Mouse (Mus musculus): ENCODE data around the gene Plpp4. TPM values are rescaled to one million over a fixed set of nuclear protein-coding genes. Genes with fewer than 3 reads are reported as not detected.

The Plpp4 gene
- total RNA-seq, 1 experiment: not detected

GRCm38 (mm10) chr7:129392835-129393489, 136.1 kb downstream of the Plpp4 start:
- no peaks in the 10 kb centered on the region for H3K9me3 ChIP-seq (ENCODE audit: control insufficient read depth, insufficient read depth, low read depth, low read length)
- H3K4me1 ChIP-seq (ENCODE audit: control insufficient read depth in 2 of 2, insufficient read depth in 2 of 2, low read length in 2 of 2, poor library complexity in 1 of 2): no peaks in the 10 kb centered on the region
- no peak overlapping the region for H3K27ac ChIP-seq (ENCODE audit: insufficient read depth, low read depth, low read length, poor library complexity, severe bottlenecking)
- H3K4me3 ChIP-seq (ENCODE audit: insufficient read depth in 1 of 2, low read depth in 1 of 2, low read length in 2 of 2, poor library complexity in 1 of 2, severe bottlenecking in 1 of 2): no peak overlapping the region
- in situ Hi-C loops (cut with MboI; ENCODE audit: low sequenced_read_pairs in 2 of 2, unreplicated experiment in 2 of 2): no loop called here
- H3K9ac ChIP-seq (ENCODE audit: insufficient read depth, low read depth, low read length, poor library complexity, severe bottlenecking): no peak overlapping the region
- TF ChIP-seq ZC3H11A (IDR thresholded peaks at IDR 0.05; ENCODE audit: borderline replicate concordance, low read depth, low read length) (no peak), HCFC1 (IDR thresholded peaks at IDR 0.05; ENCODE audit: borderline replicate concordance, insufficient read depth, low read length) (no peak), ZNF384 (IDR thresholded peaks at IDR 0.05; ENCODE audit: low read depth, low read length) (no peak), MAFK (IDR thresholded peaks at IDR 0.05; ENCODE audit: insufficient read depth, low read depth, low read length) (no peak), CHD2 (IDR thresholded peaks at IDR 0.05; ENCODE audit: low read depth, low read length) (no peak)
- no peak for DNase-seq (ENCODE audit: low read depth, low spot score)
- H3K36me3 ChIP-seq (ENCODE audit: control insufficient read depth, insufficient read depth, low read length, poor library complexity, severe bottlenecking): no peaks in the 10 kb centered on the region

- in situ Hi-C loops (cut with MboI; ENCODE audit: low sequenced_read_pairs in 2 of 2, unreplicated experiment in 2 of 2): no loop called here
- no peak for TF ChIP-seq CHD2 (IDR thresholded peaks at IDR 0.05; ENCODE audit: low read depth, low read length)
- no peak for TF ChIP-seq MAFK (IDR thresholded peaks at IDR 0.05; ENCODE audit: insufficient read depth, low read depth, low read length)
- TF ChIP-seq HCFC1 (IDR thresholded peaks at IDR 0.05; ENCODE audit: borderline replicate concordance, insufficient read depth, low read length): no peak
- TF ChIP-seq ZC3H11A (IDR thresholded peaks at IDR 0.05; ENCODE audit: borderline replicate concordance, low read depth, low read length): no peak
- no peak for TF ChIP-seq ZNF384 (IDR thresholded peaks at IDR 0.05; ENCODE audit: low read depth, low read length)
- DNase-seq (ENCODE audit: low read depth, low spot score): no peak
- Histone ChIP-seq H3K36me3 (ENCODE audit: control insufficient read depth, insufficient read depth, low read length, poor library complexity, severe bottlenecking) (no peaks in the 10 kb centered on the region), H3K4me3 (ENCODE audit: insufficient read depth in 1 of 2, low read depth in 1 of 2, low read length in 2 of 2, poor library complexity in 1 of 2, severe bottlenecking in 1 of 2) (no peak overlapping the region), H3K27ac (ENCODE audit: insufficient read depth, low read depth, low read length, poor library complexity, severe bottlenecking) (no peak overlapping the region), H3K4me1 (ENCODE audit: control insufficient read depth in 2 of 2, insufficient read depth in 2 of 2, low read length in 2 of 2, poor library complexity in 1 of 2) (0 out of 4 replicates have a peak, but pooled peaks cover 0 to 4% of the 10 kb centered on the region in 2 experiments), H3K9ac (ENCODE audit: insufficient read depth, low read depth, low read length, poor library complexity, severe bottlenecking) (no peak overlapping the region), H3K9me3 (ENCODE audit: control insufficient read depth, insufficient read depth, low read depth, low read length) (no peaks in the 10 kb centered on the region)
These were observed 139.7 kb downstream of the Plpp4 start for GRCm38 (mm10) chr7:129396561-129396960.

- TF ChIP-seq CHD2 (IDR thresholded peaks at IDR 0.05; ENCODE audit: low read depth, low read length) (no peak), ZNF384 (IDR thresholded peaks at IDR 0.05; ENCODE audit: low read depth, low read length) (no peak), MAFK (IDR thresholded peaks at IDR 0.05; ENCODE audit: insufficient read depth, low read depth, low read length) (no peak), ZC3H11A (IDR thresholded peaks at IDR 0.05; ENCODE audit: borderline replicate concordance, low read depth, low read length) (no peak), HCFC1 (IDR thresholded peaks at IDR 0.05; ENCODE audit: borderline replicate concordance, insufficient read depth, low read length) (no peak)
These were observed 142.2 kb downstream of the Plpp4 start for GRCm38 (mm10) chr7:129399071-129399470.

GRCm38 (mm10) chr7:129402695-129403364, 146.0 kb downstream of the Plpp4 start:
- H3K36me3 ChIP-seq (ENCODE audit: control insufficient read depth, insufficient read depth, low read length, poor library complexity, severe bottlenecking): no peaks in the 10 kb centered on the region
- in situ Hi-C loops (cut with MboI; ENCODE audit: low sequenced_read_pairs in 2 of 2, unreplicated experiment in 2 of 2): no loop called here
- H3K4me3 ChIP-seq (ENCODE audit: insufficient read depth in 1 of 2, low read depth in 1 of 2, low read length in 2 of 2, poor library complexity in 1 of 2, severe bottlenecking in 1 of 2): no peak overlapping the region
- H3K4me1 ChIP-seq (ENCODE audit: control insufficient read depth in 2 of 2, insufficient read depth in 2 of 2, low read length in 2 of 2, poor library complexity in 1 of 2): peaks cover 0 to 6% of the 10 kb centered on the region in 2 experiments; a peak in 1 of 4 replicates
- H3K9ac ChIP-seq (ENCODE audit: insufficient read depth, low read depth, low read length, poor library complexity, severe bottlenecking): no peak overlapping the region
- DNase-seq (ENCODE audit: low read depth, low spot score): no peak
- H3K27ac ChIP-seq (ENCODE audit: insufficient read depth, low read depth, low read length, poor library complexity, severe bottlenecking): no peak overlapping the region
- no peak for TF ChIP-seq HCFC1 (IDR thresholded peaks at IDR 0.05; ENCODE audit: borderline replicate concordance, insufficient read depth, low read length)
- no peak for TF ChIP-seq ZNF384 (IDR thresholded peaks at IDR 0.05; ENCODE audit: low read depth, low read length)
- no peak for TF ChIP-seq ZC3H11A (IDR thresholded peaks at IDR 0.05; ENCODE audit: borderline replicate concordance, low read depth, low read length)
- no peak for TF ChIP-seq MAFK (IDR thresholded peaks at IDR 0.05; ENCODE audit: insufficient read depth, low read depth, low read length)
- TF ChIP-seq CHD2 (IDR thresholded peaks at IDR 0.05; ENCODE audit: low read depth, low read length): no peak
- no peaks in the 10 kb centered on the region for H3K9me3 ChIP-seq (ENCODE audit: control insufficient read depth, insufficient read depth, low read depth, low read length)

More at GRCm38 (mm10) chr7:129399071-129399470, 142.2 kb downstream of the Plpp4 start:
- DNase-seq (ENCODE audit: low read depth, low spot score): no peak
- Histone ChIP-seq H3K36me3 (ENCODE audit: control insufficient read depth, insufficient read depth, low read length, poor library complexity, severe bottlenecking) (no peaks in the 10 kb centered on the region), H3K27ac (ENCODE audit: insufficient read depth, low read depth, low read length, poor library complexity, severe bottlenecking) (no peak overlapping the region), H3K4me3 (ENCODE audit: insufficient read depth in 1 of 2, low read depth in 1 of 2, low read length in 2 of 2, poor library complexity in 1 of 2, severe bottlenecking in 1 of 2) (peak overlapping the region in 1 of 2 experiments; percentile 30; a peak in 1 of 4 replicates), H3K4me1 (ENCODE audit: control insufficient read depth in 2 of 2, insufficient read depth in 2 of 2, low read length in 2 of 2, poor library complexity in 1 of 2) (0 out of 4 replicates have a peak, but pooled peaks cover 0 to 4% of the 10 kb centered on the region in 2 experiments), H3K9ac (ENCODE audit: insufficient read depth, low read depth, low read length, poor library complexity, severe bottlenecking) (no peak overlapping the region), H3K9me3 (ENCODE audit: control insufficient read depth, insufficient read depth, low read depth, low read length) (no peaks in the 10 kb centered on the region)
- in situ Hi-C loops (cut with MboI; ENCODE audit: low sequenced_read_pairs in 2 of 2, unreplicated experiment in 2 of 2): no loop called here

Measured in ES-E14 (cell line).